11 mouse cellular contexts compared by ENCODE assay signal in the genomic region with DNA sequence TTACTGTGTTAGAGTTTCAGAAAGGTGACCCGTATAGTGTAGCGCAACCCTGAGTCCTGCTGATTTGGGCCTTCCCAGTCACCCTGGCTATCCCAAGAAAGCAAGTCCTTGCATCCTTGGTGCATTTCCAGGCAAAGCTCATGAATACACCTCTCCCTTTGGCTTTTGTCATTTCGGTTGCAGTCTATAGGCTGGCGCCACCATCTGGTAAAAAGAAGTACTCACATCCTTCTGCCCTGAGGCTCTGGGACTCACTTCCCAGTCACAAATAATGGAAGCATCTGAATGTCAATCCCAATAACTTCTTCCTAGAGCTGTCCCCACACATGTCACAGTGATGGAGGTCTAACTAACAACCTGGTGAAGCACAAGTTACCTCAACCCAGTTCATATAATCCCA. TPM values are rescaled to one million over a fixed set of nuclear protein-coding genes. Genes with fewer than 3 reads are reported as not detected.
A peak's percentile ranks its signal among the peaks of the same experiment; 100 is the strongest.
DNase-seq lines count a peak whose midpoint lies in the region; ATAC-seq and TF ChIP-seq lines count a peak whose summit lies in the region.
"Had no signal": no experiment of that assay in that cellular context is flagged by ENCODE, and none has a peak within 500 bp of the region (broad histone marks: within the 10 kb centered on the region; RNA-seq: fewer than 3 reads in every experiment).

No protein-coding gene starts in this region.

- intact Hi-C loops in heart, adult 2 months (cut with DNase I): no loop called here
- intact Hi-C loops in heart, postnatal 36 days (cut with DNase I): no loop called here

- no peak for TF ChIP-seq EP300 in heart, adult 2 months (IDR thresholded peaks at IDR 0.05; ENCODE audit: insufficient read depth, low read depth, low read length)
- no peak for TF ChIP-seq EP300 in lung, postnatal 0 days (IDR thresholded peaks at IDR 0.05)

- ATAC-seq in lung, postnatal 0 days: no peak

- H3K36me3 ChIP-seq in heart, adult 2 months (ENCODE audit: control insufficient read depth, insufficient read depth, low read length): no peaks in the 10 kb centered on the region
- no peaks in the 10 kb centered on the region for H3K36me3 ChIP-seq in lung, postnatal 0 days (ENCODE audit: insufficient read depth, low read length)

- H3K27me3 ChIP-seq in heart, adult 2 months (ENCODE audit: control insufficient read depth, insufficient read depth, low read length): no peaks in the 10 kb centered on the region
- no peaks in the 10 kb centered on the region for H3K27me3 ChIP-seq in lung, postnatal 0 days (replicated peaks; ENCODE audit: insufficient read depth, low read length)
- H3K27me3 ChIP-seq: megakaryocyte, embryonic 14.5 days had no signal

- H3K4me3 ChIP-seq in heart, adult 2 months: no peak overlapping the region
- no peak overlapping the region for H3K4me3 ChIP-seq in lung, postnatal 0 days (ENCODE audit: low read depth, low read length)
- H3K4me3 ChIP-seq: megakaryocyte, embryonic 14.5 days had no signal

- TF ChIP-seq CTCF in heart, adult 2 months (IDR thresholded peaks at IDR 0.05): peak; percentile 55
- TF ChIP-seq CTCF in lung, postnatal 0 days (IDR thresholded peaks at IDR 0.05): peak; percentile 55

- DNase-seq in heart, adult 2 months: no peak
- no peak for DNase-seq in heart, postnatal 36 days
- DNase-seq in lung, postnatal 0 days (ENCODE audit: low spot score): peak; percentile 15
- DNase-seq in lung, adult 18-20 months: no peak
- peak; percentile 75 for DNase-seq in ZHBTc4 (ENCODE audit: low read depth, low spot score)
- DNase-seq in lung, postnatal 36 days: peak; percentile 25
- DNase-seq in testis, postnatal 14 days (ENCODE audit: low spot score): no peak
- DNase-seq in thymus, postnatal 0 days (ENCODE audit: low spot score): no peak
- DNase-seq: right cerebral cortex, postnatal 4 days had no signal

- H3K4me2 ChIP-seq in lung, postnatal 0 days (replicated peaks; ENCODE audit: low read depth, low read length): no peak overlapping the region
- H3K4me2 ChIP-seq: heart, embryonic 11.5 days had no signal

- no peak overlapping the region for H3K9ac ChIP-seq in heart, adult 2 months (ENCODE audit: low read depth, low read length)
- H3K9ac ChIP-seq in lung, postnatal 0 days (replicated peaks; ENCODE audit: low read depth): no peak overlapping the region

- H3K4me1 ChIP-seq in heart, adult 2 months (ENCODE audit: control insufficient read depth, insufficient read depth, low read length): no peaks in the 10 kb centered on the region
- H3K4me1 ChIP-seq in lung, postnatal 0 days (ENCODE audit: insufficient read depth, low read depth, low read length): no peaks in the 10 kb centered on the region
- H3K4me1 ChIP-seq: megakaryocyte, embryonic 14.5 days had no signal

- no peak for TF ChIP-seq POLR2A in heart, adult 2 months (IDR thresholded peaks at IDR 0.05; ENCODE audit: insufficient read depth, low read depth, low read length)

- WGBS in heart, adult 2 months: 59% methylated on average over 4 of the region's 4 CpGs
- WGBS in lung, postnatal 0 days: 60% methylated on average over 4 of the region's 4 CpGs

- no peaks in the 10 kb centered on the region for H3K79me2 ChIP-seq in heart, adult 2 months (replicated peaks; ENCODE audit: control insufficient read depth, insufficient read depth, low read length)

- H3K27ac ChIP-seq in heart, adult 2 months: no peak overlapping the region
- no peak overlapping the region for H3K27ac ChIP-seq in lung, postnatal 0 days (ENCODE audit: low read length)

- H3K9me3 ChIP-seq in lung, postnatal 0 days (ENCODE audit: low read length): no peaks in the 10 kb centered on the region

RNA-seq across cellular contexts. Expression of a gene that starts 54.4 kb away (rescaled TPM):
- under 1 TPM; 0.78 to 0.84 TPM for total RNA-seq in heart, adult 2 months (2021)
- polyA plus RNA-seq in heart, adult 2 months (2012; rRNA removed): 0.66 and 0.67 TPM in 2 replicates
- under 1 TPM; 0.62 to 0.94 TPM for total RNA-seq in heart, postnatal 36 days (2021)
- polyA plus RNA-seq in lung, postnatal 0 days (2015; fragmentation: Nextera tagmentation; extraction: Ambion mirVana): 0.62 and 0.73 TPM in 2 replicates
- polyA plus RNA-seq in thymus, postnatal 0 days (2015; fragmentation: Nextera tagmentation; extraction: Ambion mirVana): 2.4 TPM in 2 replicates

Comparison
In these comparisons a context has a peak if more than half of its experiments do, and no peak if none do; other contexts are left out.
1. DNase-seq: peak in lung, postnatal 0 days (single experiment), ZHBTc4 (single experiment) and lung, postnatal 36 days (single experiment); none in heart, adult 2 months (0 of 2), heart, postnatal 36 days (0 of 2), lung, adult 18-20 months (0 of 2), testis, postnatal 14 days (single experiment) and thymus, postnatal 0 days (single experiment).